Mouse (Mus musculus) hematopoietic stem cell, adult 5-6 weeks (primary cell): ENCODE measurements at regions not wholly inside any gene's neighbourhood (a gene's known extent, or its start where the extent isn't known, plus 50 kb on each side); places are given as distances from the start of the nearest gene placed in this dataset.

Experiments
- ATAC-seq, 2 experiments: fragments of 125-278 bp in 1 of 2; replicated peaks in 1 of 2; 2 replicates each; pipeline ENCODE4 v1.8.0; 2016 to 2017; ENCODE audit warnings: inconsistent platforms in 2 of 2, mild to moderate bottlenecking in 2 of 2, moderate number of reproducible peaks in 2 of 2, low read depth in 1 of 2, moderate TSS enrichment in 1 of 2; ENCODE audit not compliant: low FRiP score in 2 of 2, poor library complexity in 2 of 2, severe bottlenecking in 2 of 2, insufficient read depth in 1 of 2, low TSS enrichment in 1 of 2

GRCm38 (mm10) chr4:100723053-100723452, 53.4 kb upstream of the Cachd1 start:
- no peak for ATAC-seq

- no peak for ATAC-seq
These were observed 50.7 kb upstream of the Cachd1 start for GRCm38 (mm10) chr4:100725811-100726210.

- ATAC-seq, result no peak
These were observed 50.0 kb upstream of the Cachd1 start for GRCm38 (mm10) chr4:100726496-100726895.
